Mouse (Mus musculus) left cerebral cortex, adult 11 months (tissue): ENCODE results near the gene Dusp22.

ENCODE experiments used
- DNase-seq: peaks from one replicate; pipeline ENCODE4 v3.0.0; 2022; ENCODE audit warnings: low spot score

Dusp22 gene

GRCm38 (mm10) chr13:30659613-30660505 lies at the start of gene Dusp22:
Gene Dusp22, plus strand, starts transcription at chr13:30659999.
- peak; percentile 80 for DNase-seq

DNA sequence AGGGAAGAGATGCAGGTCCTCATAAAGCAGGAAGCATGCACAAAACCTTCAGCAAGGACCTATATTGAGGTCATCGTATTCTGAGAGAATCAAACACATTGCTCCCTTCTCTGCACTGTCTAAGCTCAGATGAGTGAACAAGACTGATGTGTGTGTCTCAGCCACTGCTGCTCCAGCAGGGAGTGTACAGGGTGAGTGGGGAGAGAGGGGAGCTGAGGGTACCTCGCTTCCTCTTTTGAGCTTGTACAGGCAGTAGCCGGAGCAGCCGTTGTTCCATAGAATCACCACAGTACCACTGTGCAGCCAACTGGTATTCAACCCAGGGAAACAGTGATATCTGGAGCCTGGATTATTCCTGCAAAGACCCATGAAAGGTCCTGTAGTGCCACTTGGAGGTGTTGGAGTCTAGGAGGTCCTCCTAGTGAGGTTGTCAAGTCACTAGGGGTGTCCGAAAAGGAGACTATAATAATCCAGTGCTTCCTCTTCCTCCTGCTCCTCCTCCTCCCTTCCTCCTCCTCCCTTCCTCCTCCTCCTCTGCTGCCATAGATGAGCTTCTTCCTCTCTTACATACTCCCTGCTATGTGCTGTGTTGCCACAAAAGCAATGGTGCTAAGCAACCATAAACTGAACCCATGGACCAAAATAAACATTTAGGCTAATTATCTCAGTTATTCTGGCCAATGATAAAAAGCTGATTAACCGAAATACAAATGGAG lies 47.6 kb upstream of the Dusp22 start:
- DNase-seq: no peak

DNA sequence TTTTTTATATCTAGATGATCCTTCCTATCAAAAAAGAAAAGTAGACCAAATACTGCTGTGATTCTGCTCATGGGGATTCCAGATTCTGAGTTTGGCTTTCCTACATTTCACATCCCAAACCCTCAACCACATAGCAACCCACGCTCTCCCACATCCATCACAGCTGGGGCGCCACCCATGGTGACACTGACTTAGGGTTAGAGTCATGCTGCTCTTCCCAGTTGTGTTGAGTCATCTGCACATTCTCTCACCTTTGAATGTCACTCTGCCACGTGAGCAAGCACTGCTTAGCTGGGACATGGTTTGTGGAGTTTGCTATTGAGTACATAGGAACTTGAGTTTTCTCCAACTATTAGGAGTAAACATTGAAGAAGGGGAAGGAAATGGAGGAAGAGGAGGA lies 40.1 kb upstream of the Dusp22 start:
- DNase-seq: no peak

DNA sequence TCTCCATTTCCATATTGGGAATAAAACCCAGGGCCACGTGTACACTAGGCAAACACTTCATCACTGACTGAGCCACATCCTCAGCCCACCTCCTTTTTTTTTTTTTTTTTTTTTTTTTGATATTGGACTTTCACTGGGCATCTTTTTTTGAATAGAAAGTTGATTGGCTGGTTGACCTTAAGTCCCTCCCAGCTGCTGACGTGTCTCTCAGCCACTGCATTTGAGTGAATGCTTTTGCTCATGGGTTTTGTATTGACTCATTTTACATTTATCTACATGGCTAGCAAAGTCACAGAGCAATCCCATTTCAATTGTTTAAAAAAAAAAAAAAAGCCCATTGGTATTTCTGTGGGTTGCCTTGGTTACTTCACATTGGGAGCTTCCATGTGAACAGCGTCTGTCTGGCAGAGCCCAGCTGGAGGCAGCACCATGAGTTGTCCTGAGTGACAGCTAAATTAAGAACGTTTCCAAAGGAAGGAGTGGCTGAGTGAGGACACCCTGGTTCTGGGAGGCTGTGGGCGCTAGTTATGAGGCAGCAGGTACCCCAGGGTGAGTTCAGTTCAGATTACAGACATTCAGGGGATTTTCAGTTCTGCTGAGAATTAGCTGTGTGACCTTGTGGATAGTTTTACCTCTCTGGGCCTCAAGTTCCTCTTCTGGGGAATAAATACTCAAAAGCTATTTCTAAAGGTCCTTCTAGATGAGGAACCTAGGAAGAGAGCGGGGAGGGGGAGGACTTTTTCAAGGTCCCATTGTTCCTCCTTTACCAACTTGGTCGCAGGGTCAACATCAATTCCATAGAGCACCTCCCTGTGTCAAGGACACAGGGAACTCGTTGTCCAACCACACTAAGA lies 31.4 kb upstream of the Dusp22 start:
- DNase-seq: no peak

DNA sequence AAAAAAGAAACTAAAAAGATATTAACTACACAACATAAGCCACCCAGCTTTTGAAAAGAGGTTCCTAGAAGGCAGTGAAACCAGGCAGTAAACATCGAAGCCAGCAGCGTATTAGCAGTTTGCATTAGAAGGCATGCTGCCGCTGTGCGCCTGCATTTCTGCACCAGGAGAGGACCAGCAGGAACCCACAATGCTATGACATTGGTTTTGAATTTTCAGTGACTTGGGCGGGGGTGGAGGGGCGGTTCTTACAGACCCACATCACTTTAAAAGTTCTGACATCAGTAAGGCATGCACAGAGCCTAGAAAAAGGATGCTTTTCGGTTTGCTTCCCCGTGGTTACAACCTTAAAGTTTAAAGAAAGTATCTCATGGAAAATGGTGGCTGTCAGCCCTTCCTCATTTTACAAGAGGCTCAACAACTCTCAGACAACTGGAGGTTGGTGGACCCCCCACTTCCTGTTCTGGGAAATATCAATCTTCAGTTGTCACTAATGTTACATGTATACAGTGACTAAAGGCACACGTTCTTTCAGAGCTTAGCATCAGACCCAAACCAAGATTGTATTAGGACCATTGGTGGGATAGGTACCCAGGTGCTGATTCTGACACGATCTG lies 29.9 kb upstream of the Dusp22 start:
- DNase-seq: no peak

DNA sequence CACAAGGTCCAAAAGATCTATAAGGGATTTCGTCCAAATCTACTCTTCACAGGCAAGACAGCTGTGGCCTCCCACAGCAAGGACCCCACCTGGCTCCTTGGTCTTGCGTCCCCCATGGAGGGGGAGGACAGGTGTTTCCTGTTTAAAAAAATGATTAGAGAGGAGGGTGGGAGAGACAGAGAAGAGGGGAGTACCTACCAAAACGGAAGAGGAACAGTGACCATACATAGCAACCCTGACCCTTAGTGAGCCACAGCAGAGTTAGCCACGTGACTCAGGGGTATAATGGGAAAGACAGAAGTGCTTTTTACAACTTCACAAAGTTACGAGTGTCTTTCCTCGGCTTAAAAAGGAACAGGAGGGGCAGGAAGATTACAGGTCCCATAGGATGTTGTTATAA lies 26.8 kb upstream of the Dusp22 start:
- DNase-seq: no peak

DNA sequence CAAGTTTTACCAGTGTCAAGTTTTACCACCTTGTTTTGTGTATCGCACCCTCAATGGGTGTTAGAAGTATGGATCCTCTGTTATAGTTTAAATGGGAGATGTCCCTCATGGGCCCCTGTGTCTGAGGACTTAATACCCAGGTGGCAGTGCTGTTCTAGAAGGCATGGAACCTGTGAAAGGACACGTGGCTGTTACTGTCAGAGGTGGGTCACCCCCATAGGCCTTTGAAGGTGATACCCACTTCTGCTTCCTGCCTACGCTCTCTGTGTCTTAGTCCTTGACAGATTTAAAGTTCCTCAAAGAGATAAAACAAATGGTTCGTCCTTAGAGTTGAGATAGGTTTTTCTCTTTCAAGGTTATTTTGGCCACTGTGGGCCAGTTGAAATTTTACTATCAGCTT lies 23.3 kb upstream of the Dusp22 start:
- DNase-seq: no peak

DNA sequence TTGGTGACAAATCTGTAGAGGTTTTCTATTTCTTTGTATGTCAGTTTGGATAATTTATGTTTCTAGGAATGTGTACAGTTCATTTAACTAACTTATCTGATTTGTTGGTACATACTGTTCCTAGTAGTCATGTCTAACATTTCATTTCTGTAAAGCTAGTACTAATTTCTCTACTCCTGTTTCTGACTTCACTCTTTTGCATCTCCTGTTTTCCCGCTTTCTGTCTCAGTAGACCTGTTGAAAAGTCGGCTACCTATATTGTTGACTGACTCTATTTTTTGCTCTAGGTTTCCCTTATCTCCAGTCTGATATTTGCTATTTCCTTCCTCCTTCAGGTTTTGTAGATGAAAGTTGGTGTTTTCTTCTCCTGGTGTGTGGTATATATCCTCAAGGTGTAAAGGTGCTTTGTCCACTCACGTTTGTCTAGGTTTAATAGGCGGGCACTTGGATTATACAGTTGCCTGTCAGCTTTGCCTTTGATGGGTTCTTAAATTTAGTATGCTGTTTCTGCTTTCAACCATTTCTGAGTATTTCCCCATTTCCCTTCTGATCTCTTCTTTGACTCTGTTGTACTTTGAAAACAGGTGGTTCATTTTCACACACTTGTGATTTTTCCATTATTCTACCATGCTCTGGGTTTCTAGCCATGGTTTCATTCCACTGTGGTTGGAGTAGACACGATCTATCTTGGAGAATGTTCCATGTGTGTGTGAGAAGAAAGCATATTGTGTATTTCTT lies 21.3 kb upstream of the Dusp22 start:
- no peak for DNase-seq

- no peak for DNase-seq
Measured at GRCm38 (mm10) chr13:30642053-30642452, 17.7 kb upstream of the Dusp22 start.

- no peak for DNase-seq
Measured at GRCm38 (mm10) chr13:30648461-30648860, 11.3 kb upstream of the Dusp22 start.

GRCm38 (mm10) chr13:30649197-30649596 lies 10.6 kb upstream of the Dusp22 start:
- DNase-seq: no peak

DNA sequence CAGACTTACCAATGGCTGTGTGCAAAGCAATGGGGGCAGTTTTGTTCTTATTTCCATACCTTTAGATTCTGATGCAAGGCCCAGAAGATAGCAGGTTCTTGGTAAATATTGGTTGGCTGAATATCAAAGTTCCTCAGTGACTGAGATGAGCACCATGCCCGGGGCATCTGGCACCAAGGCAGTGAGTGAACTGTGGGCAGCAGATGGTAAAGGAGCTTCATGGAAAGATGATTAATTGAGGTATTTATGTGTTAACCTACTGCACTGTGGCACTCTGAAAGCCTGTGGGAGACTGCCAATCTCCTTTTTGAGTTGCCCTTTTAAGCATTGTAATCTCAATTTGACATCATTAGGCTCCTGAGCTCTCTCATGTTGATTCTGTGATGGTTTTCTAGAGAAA lies 9.1 kb upstream of the Dusp22 start:
- no peak for DNase-seq

DNA sequence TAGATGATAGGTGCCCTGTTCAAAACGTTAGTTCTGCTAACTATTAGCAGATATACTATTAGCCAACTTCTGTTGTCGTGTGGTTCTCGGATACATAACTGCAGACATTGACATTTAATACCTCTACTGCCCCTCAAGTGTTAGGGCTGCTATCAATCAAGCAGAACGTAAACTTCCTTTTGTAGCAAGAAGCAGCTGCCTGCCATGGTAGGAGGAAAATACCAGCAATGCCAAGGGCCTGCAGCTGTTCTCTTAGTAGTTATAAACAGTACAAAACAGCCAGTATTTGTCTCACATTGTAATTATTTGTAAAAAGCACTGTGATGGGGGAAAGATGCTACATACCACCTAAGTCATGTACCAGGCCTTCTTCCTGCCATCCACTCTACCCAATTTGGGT lies 6.7 kb upstream of the Dusp22 start:
- no peak for DNase-seq

DNA sequence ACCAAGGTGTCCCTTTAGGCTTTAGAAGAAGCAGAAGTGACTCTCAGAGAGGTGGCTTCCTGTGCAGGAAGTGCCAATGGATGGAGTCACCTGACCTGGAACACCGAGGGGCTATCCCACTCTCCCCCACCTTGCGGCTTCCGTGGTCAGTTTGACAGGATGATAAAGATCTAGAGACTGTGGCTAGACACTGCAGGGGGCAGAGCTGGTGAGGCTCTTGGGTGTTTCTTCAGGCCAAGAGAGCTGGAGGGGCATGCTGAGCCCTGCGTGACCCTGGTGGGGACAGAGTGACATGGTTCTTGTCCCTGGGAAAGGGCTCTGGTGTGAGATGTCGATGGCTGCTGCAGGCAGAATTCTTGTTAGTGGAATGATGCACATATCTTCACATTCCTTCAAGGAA lies 5.3 kb upstream of the Dusp22 start:
- DNase-seq: no peak

- no peak for DNase-seq
Measured at GRCm38 (mm10) chr13:30656909-30657308, 2.9 kb upstream of the Dusp22 start.

DNA sequence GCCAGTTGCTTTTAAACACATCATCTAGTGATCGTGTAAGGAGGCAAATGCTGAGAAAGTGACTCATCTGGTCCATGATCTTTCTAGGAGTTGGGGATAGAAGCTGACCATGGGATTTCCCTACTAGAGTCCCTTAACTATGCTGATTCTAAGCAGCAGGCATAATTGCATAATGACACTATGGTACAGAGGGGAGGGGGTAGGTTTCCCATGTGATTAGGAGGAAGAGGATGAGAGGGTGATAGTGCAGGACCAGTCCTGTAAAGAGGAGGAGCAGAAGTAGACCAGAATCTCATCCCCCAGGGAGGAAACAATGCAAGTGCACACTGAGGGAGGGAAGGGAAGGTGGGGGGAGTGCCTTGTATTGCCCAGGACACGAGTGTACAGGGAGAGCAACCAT lies 2.0 kb upstream of the Dusp22 start:
- no peak for DNase-seq

DNA sequence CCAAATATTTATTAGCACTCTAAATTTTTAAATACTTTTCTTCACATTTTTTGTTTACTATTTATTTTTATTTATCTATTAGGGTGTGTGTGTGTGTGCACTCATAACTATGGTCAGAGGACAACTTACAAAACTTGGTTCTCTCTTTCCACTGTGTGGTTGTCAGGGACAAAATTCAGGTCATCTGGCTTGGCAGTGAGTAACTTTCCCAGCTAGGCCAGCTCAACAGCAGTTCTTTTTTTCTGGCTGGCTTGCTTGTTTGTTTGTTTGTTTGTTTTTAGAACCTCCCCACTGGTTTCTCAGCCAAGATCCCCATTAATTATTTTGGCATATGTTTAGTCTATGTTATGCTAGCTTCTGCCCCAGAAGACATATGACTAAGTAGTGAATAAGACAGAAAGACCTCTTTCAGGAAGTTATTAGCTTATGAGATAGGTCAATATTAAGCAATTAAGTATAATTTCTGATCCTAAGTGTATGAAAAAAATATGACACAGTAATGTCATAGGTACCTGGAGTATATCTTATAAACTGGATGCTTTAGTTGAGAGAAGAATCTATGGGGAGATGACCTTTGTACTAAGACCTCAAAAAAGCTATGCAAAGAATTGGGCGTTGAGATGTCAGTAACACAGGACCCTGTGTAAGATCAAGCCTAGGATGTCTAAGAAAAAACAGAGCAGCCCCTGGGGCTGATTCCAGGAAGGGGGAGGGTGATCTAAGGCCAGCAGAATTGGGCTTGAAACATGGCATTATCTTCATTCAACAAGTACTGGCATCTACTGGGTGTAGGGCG lies 1.4 kb upstream of the Dusp22 start:
- DNase-seq: no peak

DNA sequence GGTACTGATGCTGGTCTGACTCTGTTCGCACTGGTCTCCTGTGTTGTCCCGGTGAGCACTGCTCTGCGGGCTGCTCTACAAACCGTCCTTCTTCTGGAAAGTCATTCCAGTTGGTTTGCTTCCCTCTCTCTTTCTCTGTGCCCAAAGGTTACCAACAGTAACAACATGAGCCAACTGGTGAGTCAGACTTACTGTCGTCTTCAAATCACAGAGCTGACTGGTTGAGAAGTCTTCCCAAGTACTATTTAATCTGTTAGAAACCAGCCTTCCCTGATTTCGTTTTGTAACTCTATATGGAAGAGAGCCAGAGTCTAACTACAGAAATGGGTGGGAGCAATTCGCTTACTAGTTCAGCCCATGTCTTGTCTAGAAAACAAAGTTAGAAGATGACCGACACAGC lies 5.5 kb downstream of the Dusp22 start:
- DNase-seq: no peak

- DNase-seq: peak; percentile 51
Measured at GRCm38 (mm10) chr13:30666537-30666936, 6.7 kb downstream of the Dusp22 start.

GRCm38 (mm10) chr13:30668301-30668700 lies 8.5 kb downstream of the Dusp22 start:
- DNase-seq: no peak

GRCm38 (mm10) chr13:30669277-30669676 lies 9.5 kb downstream of the Dusp22 start:
- no peak for DNase-seq
